Mouse (Mus musculus): ENCODE results near the gene Ctsz. TPM values are rescaled to one million over a fixed set of nuclear protein-coding genes. Genes with fewer than 3 reads are reported as not detected.

Ctsz gene
- polyA plus RNA-seq, 1 experiment = 307 TPM

DNA sequence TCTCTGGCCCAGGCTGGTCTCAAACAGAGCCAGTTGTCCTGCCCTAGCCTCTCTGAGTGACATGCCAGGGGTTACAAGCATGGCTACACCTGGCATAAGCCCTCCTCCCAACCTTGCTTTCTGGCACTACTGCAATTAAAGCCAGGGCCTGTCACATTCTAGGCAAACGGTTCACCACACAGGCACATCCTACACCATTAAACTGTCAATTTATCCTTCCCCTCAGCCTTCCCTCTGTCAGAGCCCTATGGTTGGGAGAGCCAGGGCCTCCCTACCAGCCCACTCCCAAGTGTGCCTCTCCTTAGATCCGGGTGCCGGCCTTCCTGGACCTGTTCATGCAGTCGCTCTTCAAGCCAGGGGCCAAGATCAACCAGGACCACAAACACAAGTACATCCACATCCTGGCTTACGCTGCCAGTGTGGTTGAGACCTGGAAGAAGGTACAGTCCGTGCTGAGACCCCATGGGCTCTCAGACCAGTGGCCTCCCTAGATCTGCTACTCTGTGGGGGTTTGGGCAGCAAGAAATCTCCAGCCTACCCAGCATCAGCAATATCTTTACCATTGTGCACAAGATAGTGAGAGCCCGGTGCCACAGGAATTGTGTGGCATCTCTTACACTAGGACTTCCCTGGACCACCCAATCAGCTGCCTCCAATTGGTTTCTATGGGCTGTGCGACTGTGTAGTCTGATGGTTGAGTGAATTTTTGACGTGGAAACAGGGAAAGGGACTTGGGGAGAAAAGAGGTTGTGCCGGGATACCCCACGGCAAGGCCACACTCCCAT is 14.3 kb downstream of the Ctsz start:
- no peak overlapping the region for H3K4me3 ChIP-seq (ENCODE audit: extremely low read depth, insufficient read depth, insufficient read length)
- H3K27me3 ChIP-seq (ENCODE audit: control insufficient read depth, insufficient read depth, low read length) = no peaks in the 10 kb centered on the region
- TF ChIP-seq POLR2A (IDR thresholded peaks at IDR 0.05; ENCODE audit: low read depth, low read length) (no peak), CTCF (IDR thresholded peaks at IDR 0.05; ENCODE audit: extremely low read depth, insufficient read depth, insufficient read length, insufficient replicate concordance) (no peak)
- H3K4me1 ChIP-seq (ENCODE audit: control insufficient read depth, insufficient read depth, insufficient read length) = no peaks in the 10 kb centered on the region
- no peak overlapping the region for H3K27ac ChIP-seq (ENCODE audit: insufficient read depth, low read length)
- peaks cover 64% of the 10 kb centered on the region for H3K36me3 ChIP-seq (ENCODE audit: control insufficient read depth, insufficient read depth, low read length)
- WGBS = 94% methylated on average over 11 of the region's 11 CpGs
- no peak for DNase-seq (ENCODE audit: low read depth in 1 of 2, low spot score in 2 of 2)

DNA sequence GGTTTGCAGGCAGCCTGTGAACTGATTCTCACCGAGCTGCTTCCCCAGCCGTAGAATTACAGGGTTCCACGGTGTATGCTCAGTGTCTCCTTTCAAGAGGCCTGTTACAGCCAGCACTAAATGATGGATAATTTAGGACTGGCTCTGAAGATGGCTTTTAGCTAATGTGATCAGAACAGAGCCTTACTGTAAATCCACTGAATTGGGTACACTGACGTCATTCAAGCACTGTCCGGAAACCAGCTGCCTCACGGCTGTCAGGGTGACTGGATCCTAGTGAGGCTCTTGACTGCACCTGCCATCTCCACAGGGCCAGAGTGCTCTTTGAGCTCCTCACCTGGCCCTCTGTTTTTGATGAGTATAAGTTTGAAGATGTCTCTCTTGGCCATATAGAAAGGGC is 17.7 kb downstream of the Ctsz start:
- H3K36me3 ChIP-seq (ENCODE audit: control insufficient read depth, insufficient read depth, low read length) = peaks cover 31% of the 10 kb centered on the region
- WGBS = 95% methylated on average over 6 of the region's 6 CpGs

DNA sequence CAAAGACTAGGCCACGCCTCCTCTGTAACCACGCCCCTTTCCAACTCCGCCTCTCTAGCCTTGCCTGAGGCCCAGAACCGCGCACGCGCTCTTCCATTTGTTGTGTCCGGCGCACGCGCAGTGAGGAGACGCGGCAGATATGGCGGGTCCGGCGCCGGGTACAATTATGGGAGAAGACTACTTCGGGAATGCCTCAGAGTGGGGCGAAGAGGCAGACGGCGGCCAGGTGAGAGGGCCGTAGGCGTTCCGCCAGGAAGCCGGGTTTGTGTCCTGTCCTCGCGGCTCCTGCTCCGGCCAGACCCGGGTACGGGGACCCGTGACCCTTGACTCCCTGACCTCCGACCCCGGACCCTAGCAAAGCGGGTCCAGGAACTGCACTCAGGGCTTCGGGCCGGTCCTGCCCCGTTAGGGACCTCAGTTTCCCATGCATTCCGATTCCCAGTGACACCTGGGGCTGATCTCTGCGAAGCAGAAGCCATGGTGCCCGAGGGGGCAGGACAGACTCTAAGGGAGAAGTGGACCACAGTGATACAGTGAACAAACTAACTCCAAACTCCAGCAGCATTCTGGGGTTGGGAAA is 23.0 kb downstream of the Ctsz start, which contains the start of gene Nelfcd:
TSS of gene Nelfcd (plus strand) at position 74 of the 580 bp plus-strand sequence.
- Histone ChIP-seq H3K4me3 (ENCODE audit: extremely low read depth, insufficient read depth, insufficient read length) (peak within 1 kb of the TSS; percentile 99), H3K4me1 (ENCODE audit: control insufficient read depth, insufficient read depth, insufficient read length) (peaks cover 7% of the 10 kb centered on the region; the same call in 1 of the 2 replicates), H3K27ac (ENCODE audit: insufficient read depth, low read length) (peak within 1 kb of the TSS; percentile 24; the same call in 1 of the 2 replicates), H3K27me3 (ENCODE audit: control insufficient read depth, insufficient read depth, low read length) (no peaks in the 10 kb centered on the region), H3K36me3 (ENCODE audit: control insufficient read depth, insufficient read depth, low read length) (peaks cover 3% of the 10 kb centered on the region; the same call in 1 of the 2 replicates)
- TF ChIP-seq POLR2A (IDR thresholded peaks at IDR 0.05; ENCODE audit: low read depth, low read length) (peak; percentile 27; the same call in 1 of the 2 replicates), CTCF (IDR thresholded peaks at IDR 0.05; ENCODE audit: extremely low read depth, insufficient read depth, insufficient read length, insufficient replicate concordance) (no peak)
- DNase-seq (ENCODE audit: low read depth in 1 of 2, low spot score in 2 of 2) = peak; percentile 89 to 95
- WGBS = under 1% methylated on average over 40 of the region's 40 CpGs

More for the DNA sequence above, 17.7 kb downstream of the Ctsz start:
- Histone ChIP-seq H3K4me3 (ENCODE audit: extremely low read depth, insufficient read depth, insufficient read length) (no peak overlapping the region), H3K27me3 (ENCODE audit: control insufficient read depth, insufficient read depth, low read length) (no peaks in the 10 kb centered on the region), H3K4me1 (ENCODE audit: control insufficient read depth, insufficient read depth, insufficient read length) (peaks cover 7% of the 10 kb centered on the region; the same call in 1 of the 2 replicates), H3K27ac (ENCODE audit: insufficient read depth, low read length) (no peak overlapping the region)
- TF ChIP-seq POLR2A (IDR thresholded peaks at IDR 0.05; ENCODE audit: low read depth, low read length) (no peak), CTCF (IDR thresholded peaks at IDR 0.05; ENCODE audit: extremely low read depth, insufficient read depth, insufficient read length, insufficient replicate concordance) (no peak)
- no peak for DNase-seq (ENCODE audit: low read depth in 1 of 2, low spot score in 2 of 2)

DNA sequence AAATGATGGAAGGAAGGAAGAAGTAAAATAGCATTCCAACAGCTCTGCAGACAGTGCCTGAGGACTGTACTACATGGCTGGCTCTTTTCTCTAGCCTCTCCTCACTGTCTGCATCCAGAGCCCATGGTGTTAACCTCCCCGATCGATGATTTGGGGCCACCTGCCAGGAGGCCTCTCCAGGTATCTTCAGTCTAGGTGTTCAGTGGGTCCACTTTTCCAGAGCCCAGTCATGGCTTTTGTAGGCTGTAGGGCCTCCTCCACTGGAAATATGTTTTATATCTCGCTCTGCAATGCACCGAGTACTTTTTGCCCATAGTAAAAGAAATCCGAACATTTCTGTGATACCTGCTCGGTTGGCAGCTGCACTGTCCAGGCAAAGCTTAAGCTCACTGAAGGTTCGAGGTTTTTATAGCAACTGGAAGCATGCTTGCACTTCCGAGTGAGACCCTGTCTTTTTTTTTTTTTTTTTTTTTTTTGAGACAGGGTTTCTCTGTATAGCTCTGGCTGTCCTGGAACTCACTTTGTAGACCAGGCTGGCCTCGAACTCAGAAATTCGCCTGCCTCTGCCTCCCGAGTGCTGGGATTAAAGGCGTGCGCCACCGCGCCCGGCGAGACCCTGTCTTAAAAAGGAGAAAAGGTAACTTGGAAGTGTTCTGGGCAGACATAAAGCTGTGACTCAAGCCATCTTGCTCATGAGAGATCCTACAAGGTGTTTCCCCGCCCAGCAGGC is 23.7 kb downstream of the Ctsz start:
- Histone ChIP-seq H3K27ac (ENCODE audit: insufficient read depth, low read length) (no peak overlapping the region), H3K36me3 (ENCODE audit: control insufficient read depth, insufficient read depth, low read length) (peaks cover 1% of the 10 kb centered on the region; the same call in 1 of the 2 replicates), H3K4me1 (ENCODE audit: control insufficient read depth, insufficient read depth, insufficient read length) (peaks cover 7% of the 10 kb centered on the region; the same call in 1 of the 2 replicates), H3K4me3 (ENCODE audit: extremely low read depth, insufficient read depth, insufficient read length) (no peak overlapping the region), H3K27me3 (ENCODE audit: control insufficient read depth, insufficient read depth, low read length) (no peaks in the 10 kb centered on the region)
- no peak for TF ChIP-seq POLR2A (IDR thresholded peaks at IDR 0.05; ENCODE audit: low read depth, low read length)
- no peak for TF ChIP-seq CTCF (IDR thresholded peaks at IDR 0.05; ENCODE audit: extremely low read depth, insufficient read depth, insufficient read length, insufficient replicate concordance)
- WGBS = 46% methylated on average over 18 of the region's 18 CpGs
- no peak for DNase-seq (ENCODE audit: low read depth in 1 of 2, low spot score in 2 of 2)

DNA sequence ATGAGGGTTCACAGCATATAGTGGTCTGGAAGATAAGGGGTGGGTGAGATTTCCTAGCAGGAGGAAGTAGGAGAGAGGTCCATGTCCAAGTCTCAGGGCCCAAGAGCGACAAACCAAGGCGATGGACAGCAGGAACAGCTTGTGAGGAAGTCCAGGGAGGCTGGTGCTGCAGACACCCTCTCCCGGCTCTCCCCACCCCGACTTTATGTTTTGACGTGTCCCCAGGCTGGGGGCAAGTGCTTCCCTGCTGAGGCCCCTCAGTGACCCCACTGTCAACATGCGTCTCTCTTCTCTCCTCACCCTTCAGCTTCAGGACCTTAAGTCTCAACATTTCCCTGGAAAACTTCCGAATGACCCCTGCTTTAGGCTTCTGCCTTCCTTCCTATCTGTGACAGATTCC is 25.7 kb downstream of the Ctsz start:
- TF ChIP-seq CTCF (IDR thresholded peaks at IDR 0.05; ENCODE audit: extremely low read depth, insufficient read depth, insufficient read length, insufficient replicate concordance) (no peak), POLR2A (IDR thresholded peaks at IDR 0.05; ENCODE audit: low read depth, low read length) (no peak)
- Histone ChIP-seq H3K27me3 (ENCODE audit: control insufficient read depth, insufficient read depth, low read length) (no peaks in the 10 kb centered on the region), H3K27ac (ENCODE audit: insufficient read depth, low read length) (no peak overlapping the region), H3K36me3 (ENCODE audit: control insufficient read depth, insufficient read depth, low read length) (no peaks in the 10 kb centered on the region), H3K4me1 (ENCODE audit: control insufficient read depth, insufficient read depth, insufficient read length) (peaks cover 7% of the 10 kb centered on the region; the same call in 1 of the 2 replicates), H3K4me3 (ENCODE audit: extremely low read depth, insufficient read depth, insufficient read length) (no peak overlapping the region)
- DNase-seq (ENCODE audit: low read depth in 1 of 2, low spot score in 2 of 2) = no peak
- WGBS = 93% methylated on average over 7 of the region's 7 CpGs

DNA sequence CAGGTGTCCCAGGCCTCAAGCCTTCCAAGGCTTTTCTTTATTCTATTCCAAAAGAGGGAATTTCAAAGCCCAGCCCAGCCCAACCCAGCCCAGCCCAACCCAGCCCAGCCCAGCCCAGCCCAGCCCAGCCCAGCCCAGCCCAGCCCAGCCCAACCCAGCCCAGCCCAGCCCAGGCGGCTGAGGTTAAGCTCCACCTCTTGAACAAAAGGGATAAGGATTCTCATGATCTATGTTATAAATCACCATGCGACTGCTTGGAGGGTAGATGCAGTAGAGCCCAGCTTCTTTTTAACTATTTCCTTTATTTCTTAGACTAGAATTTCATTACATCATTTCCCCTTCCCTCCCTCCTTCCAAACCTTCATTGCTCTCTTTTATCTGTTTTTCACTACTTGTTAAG is 28.6 kb downstream of the Ctsz start:
- WGBS = 75% methylated on average over 2 of the region's 2 CpGs
- no peaks in the 10 kb centered on the region for H3K27me3 ChIP-seq (ENCODE audit: control insufficient read depth, insufficient read depth, low read length)
- H3K4me1 ChIP-seq (ENCODE audit: control insufficient read depth, insufficient read depth, insufficient read length) = no peaks in the 10 kb centered on the region

More for the DNA sequence above, 28.6 kb downstream of the Ctsz start:
- TF ChIP-seq POLR2A (IDR thresholded peaks at IDR 0.05; ENCODE audit: low read depth, low read length) (no peak), CTCF (IDR thresholded peaks at IDR 0.05; ENCODE audit: extremely low read depth, insufficient read depth, insufficient read length, insufficient replicate concordance) (no peak)
- DNase-seq (ENCODE audit: low read depth in 1 of 2, low spot score in 2 of 2) = no peak
- Histone ChIP-seq H3K36me3 (ENCODE audit: control insufficient read depth, insufficient read depth, low read length) (no peaks in the 10 kb centered on the region), H3K27ac (ENCODE audit: insufficient read depth, low read length) (no peak overlapping the region), H3K4me3 (ENCODE audit: extremely low read depth, insufficient read depth, insufficient read length) (no peak overlapping the region)
